Mouse (Mus musculus) adrenal gland (tissue): Measurements from ENCODE around the gene RPS10-NUDT3.

ENCODE experiments used
- intact Hi-C: fragments of 180-260 bp; cut with DNase I; formaldehyde crosslinking; loops from one replicate; pipeline ENCODE4 v1.15.1; 2025
- long read RNA-seq, 2 experiments: library from polyadenylated mRNA; unstranded; transcript quantifications; one replicate each; pipeline ENCODE4 v2.0.0; 2020; ENCODE audit warnings: borderline replicate concordance in 1 of 2; ENCODE audit not compliant: insufficient replicate concordance in 1 of 2

The RPS10-NUDT3 gene
- long read RNA-seq, experiment 1, partial matches to known transcripts, result 1 of 1 reads
- long read RNA-seq, experiment 1, other reads (novel, unspliced or antisense), result 0 of 1 reads
- long read RNA-seq, experiment 2, partial matches to known transcripts, result 0 of 1 reads
- long read RNA-seq, experiment 2, other reads (novel, unspliced or antisense), result 1 of 1 reads

- intact Hi-C loops, result loop anchor here (5.0 kb wide), 1 partner anchor 83 kb away; no protein-coding TSS in a partner anchor
Observed at GRCm38 (mm10) chr17:27634871-27635574, at the start of gene RPS10-NUDT3. RPS10-NUDT3 (minus strand) TSS chr17:27635222.

GRCm38 (mm10) chr17:27678924-27679813, 44.1 kb upstream of the RPS10-NUDT3 start:
- intact Hi-C loops, result no loop called here

GRCm38 (mm10) chr17:27677756-27678155, 42.7 kb upstream of the RPS10-NUDT3 start:
- intact Hi-C loops, result no loop called here

GRCm38 (mm10) chr17:27676270-27676669, 41.2 kb upstream of the RPS10-NUDT3 start:
- intact Hi-C loops, result no loop called here

- intact Hi-C loops, result no loop called here
Observed at GRCm38 (mm10) chr17:27675453-27675852, 40.4 kb upstream of the RPS10-NUDT3 start.

- intact Hi-C loops, result no loop called here
Observed at GRCm38 (mm10) chr17:27673945-27674344, 38.9 kb upstream of the RPS10-NUDT3 start.

GRCm38 (mm10) chr17:27671720-27672119, 36.7 kb upstream of the RPS10-NUDT3 start:
- intact Hi-C loops, result no loop called here

- intact Hi-C loops, result loop anchor here (10.0 kb wide), 1 partner anchor 226 kb away; no protein-coding TSS in a partner anchor
Observed at GRCm38 (mm10) chr17:27658767-27659166, 23.7 kb upstream of the RPS10-NUDT3 start.

GRCm38 (mm10) chr17:27657123-27657522, 22.1 kb upstream of the RPS10-NUDT3 start:
- intact Hi-C loops, result loop anchor here (10.0 kb wide), 1 partner anchor 228 kb away; no protein-coding TSS in a partner anchor

GRCm38 (mm10) chr17:27656414-27656813, 21.4 kb upstream of the RPS10-NUDT3 start:
- intact Hi-C loops, result loop anchor here (10.0 kb wide), 1 partner anchor 228 kb away; no protein-coding TSS in a partner anchor

GRCm38 (mm10) chr17:27656011-27656399, 21.0 kb upstream of the RPS10-NUDT3 start:
- intact Hi-C loops, result loop anchor here (10.0 kb wide), 1 partner anchor 229 kb away; no protein-coding TSS in a partner anchor

- intact Hi-C loops, result loop anchor here (10.0 kb wide), 1 partner anchor 229 kb away; no protein-coding TSS in a partner anchor
Observed at GRCm38 (mm10) chr17:27655089-27656010, 20.3 kb upstream of the RPS10-NUDT3 start, which contains the start of gene Pacsin1. Pacsin1 (plus strand) TSS chr17:27655509.

- intact Hi-C loops, result loop anchor here (5.0 to 10.0 kb wide), 2 partner anchors 109 to 231 kb away; no protein-coding TSS in a partner anchor
Observed at GRCm38 (mm10) chr17:27653253-27653959, 18.4 kb upstream of the RPS10-NUDT3 start.

- intact Hi-C loops, result loop anchor here (5.0 to 10.0 kb wide), 2 partner anchors 110 to 233 kb away; no protein-coding TSS in a partner anchor
Observed at GRCm38 (mm10) chr17:27652046-27652790, 17.2 kb upstream of the RPS10-NUDT3 start.

- intact Hi-C loops, result loop anchor here (5.0 to 10.0 kb wide), 2 partner anchors 112 to 234 kb away; no protein-coding TSS in a partner anchor
Observed at GRCm38 (mm10) chr17:27650586-27650985, 15.6 kb upstream of the RPS10-NUDT3 start.

- intact Hi-C loops, result loop anchor here (5.0 to 10.0 kb wide), 2 partner anchors 112 to 235 kb away; no protein-coding TSS in a partner anchor
Observed at GRCm38 (mm10) chr17:27650160-27650559, 15.1 kb upstream of the RPS10-NUDT3 start.

GRCm38 (mm10) chr17:27645807-27646206, 10.8 kb upstream of the RPS10-NUDT3 start:
- intact Hi-C loops, result no loop called here

GRCm38 (mm10) chr17:27644572-27644971, 9.6 kb upstream of the RPS10-NUDT3 start:
- intact Hi-C loops, result no loop called here
